Mouse (Mus musculus) splenic B cell, adult 2 months (primary cell): ENCODE measurements at regions not wholly inside any gene's neighbourhood (a gene's known extent, or its start where the extent isn't known, plus 50 kb on each side); places are given as distances from the start of the nearest gene placed in this dataset.
"Not testable (repeated sequence)": the region's sequence is repeated elsewhere in the genome, so short reads cannot be mapped to it uniquely, and the experiment has no call there.

Source experiments
- DNase-seq: peaks from one replicate; pipeline ENCODE4 v3.0.0-alpha.2; 2011; ENCODE audit warnings: low read depth, low spot score
- H3K27me3 ChIP-seq: 2 replicates; pipeline ENCODE4 v1.6.1; 2012; ENCODE audit warnings: mild to moderate bottlenecking, low read length, moderate library complexity, mixed read lengths; ENCODE audit not compliant: control insufficient read depth, poor library complexity, insufficient read depth, severe bottlenecking
- H3K36me3 ChIP-seq: 2 replicates; pipeline ENCODE4 v1.6.1; 2012; ENCODE audit warnings: mild to moderate bottlenecking, low read length, moderate library complexity, mixed read lengths; ENCODE audit not compliant: control insufficient read depth, poor library complexity, insufficient read depth, severe bottlenecking

DNA sequence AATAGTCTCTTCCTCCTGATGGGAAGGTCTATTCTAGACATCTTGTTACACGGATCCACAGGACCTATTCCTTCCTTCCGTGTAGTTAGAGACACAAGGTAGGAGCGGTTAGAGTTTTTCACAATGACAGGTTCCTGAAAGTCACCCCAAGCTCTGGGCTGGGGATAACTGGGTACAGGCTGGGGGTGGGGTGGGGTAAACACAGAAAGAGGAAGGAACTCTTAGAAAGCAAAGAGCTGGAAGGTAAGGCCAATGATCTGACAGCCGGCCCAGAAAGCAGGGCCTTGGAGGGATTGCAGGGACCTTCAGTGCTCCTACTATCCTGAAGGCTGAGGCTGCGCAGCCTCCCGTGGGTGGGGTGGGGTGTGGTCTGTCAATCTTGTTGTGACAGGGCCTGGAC is 295.4 kb downstream of the 4933412E24Rik start:
- H3K36me3 ChIP-seq = no peaks in the 10 kb centered on the region
- no peaks in the 10 kb centered on the region for H3K27me3 ChIP-seq
- DNase-seq = peak; percentile 33

DNA sequence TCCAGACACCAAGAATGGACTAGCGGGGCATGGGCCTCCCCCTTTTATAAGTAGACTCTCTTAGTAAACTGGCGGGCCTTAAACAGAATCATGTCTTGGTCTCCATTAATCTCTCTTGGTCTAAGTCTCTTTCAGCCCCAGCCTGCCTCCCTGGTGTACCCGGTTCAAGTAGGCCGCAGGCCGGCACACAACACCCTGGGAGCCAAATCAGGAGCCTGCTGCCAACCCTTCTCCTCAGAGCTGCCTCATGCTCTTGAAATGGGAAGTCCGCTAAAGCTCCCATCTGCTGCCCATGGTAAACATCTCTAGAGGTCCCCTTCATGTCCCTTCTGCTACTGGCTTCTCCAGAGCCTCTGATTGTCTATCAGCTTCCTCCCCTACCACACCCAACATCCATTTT is 296.3 kb downstream of the 4933412E24Rik start:
- H3K36me3 ChIP-seq = no peaks in the 10 kb centered on the region
- H3K27me3 ChIP-seq = no peaks in the 10 kb centered on the region
- DNase-seq = no peak

DNA sequence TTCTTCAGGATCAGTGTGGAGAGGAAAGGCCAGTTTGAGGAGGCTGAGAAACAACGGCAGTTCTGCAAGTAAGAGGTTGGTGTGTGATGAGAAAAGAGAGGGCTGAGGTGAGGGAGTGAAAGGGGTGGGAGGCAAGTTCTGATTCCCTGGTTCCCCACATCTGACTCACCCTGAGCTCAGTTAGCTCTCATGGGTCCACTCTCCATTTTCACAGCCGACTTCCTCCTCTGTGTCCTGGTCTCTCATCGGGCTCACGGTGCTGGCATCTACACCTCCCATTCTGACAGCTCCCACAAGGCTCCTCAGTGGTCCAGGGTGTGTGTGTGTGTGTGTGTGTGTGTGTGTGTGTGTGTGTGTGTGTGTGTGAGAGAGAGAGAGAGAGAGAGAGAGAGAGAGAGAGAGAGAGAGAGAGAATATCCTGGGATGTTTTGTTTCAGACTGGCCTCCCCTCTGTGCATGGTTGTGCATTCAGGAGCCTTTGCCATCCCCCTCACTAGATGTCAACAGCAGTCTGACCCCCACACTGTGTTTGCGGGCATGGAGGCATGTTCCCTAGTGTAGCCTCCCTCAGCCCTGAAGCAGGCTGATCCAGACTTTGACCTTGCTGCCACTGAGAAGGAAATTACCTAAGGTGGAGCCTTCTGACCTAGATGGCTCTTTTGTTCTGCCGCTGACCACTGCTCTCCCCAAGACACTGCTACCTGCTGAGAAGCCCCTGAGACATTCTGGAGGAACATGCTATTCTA is 296.9 kb downstream of the 4933412E24Rik start:
- H3K27me3 ChIP-seq, H3K36me3 ChIP-seq, DNase-seq: not testable (repeated sequence)

DNA sequence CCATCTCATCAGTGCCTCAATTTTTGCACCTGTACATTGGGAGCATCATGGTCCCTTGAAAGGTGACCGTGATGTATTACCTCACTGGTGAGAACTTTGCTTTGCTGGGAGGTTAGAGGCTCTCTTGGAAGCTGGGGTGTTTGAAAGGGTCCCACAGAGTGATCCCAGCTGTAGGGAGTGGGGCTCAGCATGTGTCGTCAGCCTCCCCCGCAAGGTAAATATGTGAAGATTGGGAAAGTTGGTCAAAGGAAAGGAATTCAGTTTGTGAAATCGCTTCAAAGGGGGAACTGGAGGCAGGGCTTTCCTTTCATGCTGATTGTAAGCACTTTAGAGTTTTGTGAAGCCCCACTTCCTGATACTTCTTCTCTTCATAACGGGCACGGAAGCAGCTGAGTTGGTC is 299.5 kb downstream of the 4933412E24Rik start:
- no peaks in the 10 kb centered on the region for H3K27me3 ChIP-seq
- no peak for DNase-seq
- H3K36me3 ChIP-seq = no peaks in the 10 kb centered on the region; the same call in 1 of the 2 replicates

DNA sequence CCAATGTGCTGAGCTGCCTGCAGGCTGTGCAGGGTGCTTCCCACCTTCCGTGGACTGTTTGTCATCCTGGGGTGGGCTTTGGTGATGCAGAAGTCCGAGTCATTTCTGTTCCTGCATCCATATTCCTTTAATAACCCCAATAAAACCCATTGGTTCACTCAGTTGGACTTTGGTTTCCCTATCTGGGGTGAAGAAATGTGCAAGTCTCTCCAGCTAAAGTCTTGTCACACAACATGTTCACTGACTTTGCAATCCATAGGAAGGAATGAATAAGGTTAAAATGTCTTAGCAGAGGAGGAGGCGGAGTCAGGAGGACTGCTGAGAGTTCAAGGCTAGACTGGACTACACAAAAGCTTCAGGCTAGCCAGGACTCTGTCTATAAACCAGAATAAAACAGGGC is 300.5 kb downstream of the 4933412E24Rik start:
- no peaks in the 10 kb centered on the region for H3K27me3 ChIP-seq
- no peaks in the 10 kb centered on the region; the same call in 1 of the 2 replicates for H3K36me3 ChIP-seq
- no peak for DNase-seq

DNA sequence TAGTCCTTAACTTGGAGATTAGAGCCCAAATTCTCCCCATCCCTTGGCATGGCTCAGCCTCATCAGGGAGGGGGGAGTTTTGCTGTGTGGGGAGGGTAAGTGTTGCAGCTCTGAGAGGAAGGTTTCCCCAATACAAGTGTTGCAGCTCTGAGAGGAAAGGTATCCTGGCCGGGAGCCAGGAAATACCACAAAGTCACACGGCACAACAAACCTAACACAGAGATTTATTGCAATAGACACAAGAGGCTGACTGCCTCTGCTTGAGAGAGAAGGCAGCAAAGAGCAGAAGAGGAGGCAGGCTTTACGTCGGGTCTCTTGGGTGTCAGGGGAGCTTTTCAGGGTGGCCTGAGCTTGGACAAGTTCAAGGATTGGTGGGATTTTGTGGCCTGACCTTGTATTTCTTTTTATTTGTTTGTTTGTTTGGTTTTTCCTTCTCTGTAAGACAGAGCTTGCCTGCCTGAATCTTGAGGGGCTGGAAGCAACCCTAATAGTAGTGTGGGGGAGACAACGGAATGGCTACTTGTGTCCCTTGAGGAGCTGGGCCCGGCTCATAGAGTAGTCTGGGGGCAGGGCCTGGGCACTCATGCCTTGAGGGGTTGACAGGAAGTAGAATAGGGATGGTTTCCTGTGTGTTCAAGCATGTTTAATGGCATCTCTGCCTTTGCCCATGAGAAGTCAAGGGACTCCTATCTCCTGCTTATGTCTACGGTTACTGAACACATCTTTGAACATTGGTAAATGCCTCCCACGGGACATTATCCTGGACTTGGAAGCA is 302.3 kb downstream of the 4933412E24Rik start:
- H3K27me3 ChIP-seq = no peaks in the 10 kb centered on the region
- DNase-seq = peak; percentile 30
- H3K36me3 ChIP-seq = no peaks in the 10 kb centered on the region; the same call in 1 of the 2 replicates

DNA sequence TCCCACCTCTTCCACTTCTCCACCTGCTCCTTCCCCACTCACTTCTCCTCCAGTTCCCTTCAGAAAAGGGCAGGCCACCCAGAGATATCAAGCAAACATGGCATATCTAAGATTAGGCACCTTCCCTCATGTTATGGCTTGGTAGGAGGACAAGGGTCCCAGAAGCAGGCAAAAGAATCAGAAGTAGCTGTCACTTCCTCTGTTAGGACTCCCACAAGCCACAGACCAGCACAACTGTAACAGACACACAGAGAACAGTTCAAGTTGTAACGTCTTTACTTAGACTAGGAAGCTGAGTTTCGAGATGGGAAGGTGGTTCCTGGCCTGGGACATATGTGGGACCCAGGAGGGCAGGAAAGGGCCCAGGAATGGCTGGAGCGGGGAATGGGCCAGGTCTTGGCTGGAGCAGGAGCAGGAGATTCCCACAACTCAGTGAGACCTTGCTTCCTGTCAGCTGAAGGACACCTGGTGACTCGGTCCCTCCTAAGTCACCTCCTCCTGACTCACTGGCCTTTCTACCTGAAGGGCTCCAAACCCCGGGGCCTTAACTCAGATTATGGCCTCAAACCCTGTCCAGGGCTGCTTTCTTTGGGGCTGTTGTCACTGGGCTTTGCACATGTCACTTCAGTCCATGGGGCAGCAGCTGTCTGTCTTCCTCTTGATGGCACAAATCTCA is 304.2 kb downstream of the 4933412E24Rik start:
- DNase-seq = no peak
- Histone ChIP-seq H3K27me3 (no peaks in the 10 kb centered on the region), H3K36me3 (no peaks in the 10 kb centered on the region; the same call in 1 of the 2 replicates)

DNA sequence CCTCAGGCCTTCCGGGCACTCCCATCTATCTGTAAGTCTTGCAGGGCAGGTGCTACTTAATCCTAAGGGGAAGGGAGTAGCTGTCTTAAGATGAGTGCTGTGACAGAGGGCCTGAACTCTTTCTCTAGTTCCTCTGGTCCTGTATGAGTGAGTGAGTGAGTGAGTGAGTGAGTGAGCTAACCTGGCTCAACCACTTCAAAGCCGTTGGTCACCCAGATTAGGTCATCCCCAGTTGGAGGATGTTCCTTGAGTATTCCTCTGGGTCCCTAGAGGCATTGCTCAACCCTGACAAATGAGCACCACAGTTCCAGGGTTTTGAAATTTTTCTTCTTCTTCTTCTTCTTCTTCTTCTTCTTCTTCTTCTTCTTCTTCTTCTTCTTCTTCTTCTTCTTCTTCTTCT is 306.5 kb downstream of the 4933412E24Rik start:
- Histone ChIP-seq H3K36me3 (no peaks in the 10 kb centered on the region; the same call in 1 of the 2 replicates), H3K27me3 (no peaks in the 10 kb centered on the region)
- DNase-seq = no peak

DNA sequence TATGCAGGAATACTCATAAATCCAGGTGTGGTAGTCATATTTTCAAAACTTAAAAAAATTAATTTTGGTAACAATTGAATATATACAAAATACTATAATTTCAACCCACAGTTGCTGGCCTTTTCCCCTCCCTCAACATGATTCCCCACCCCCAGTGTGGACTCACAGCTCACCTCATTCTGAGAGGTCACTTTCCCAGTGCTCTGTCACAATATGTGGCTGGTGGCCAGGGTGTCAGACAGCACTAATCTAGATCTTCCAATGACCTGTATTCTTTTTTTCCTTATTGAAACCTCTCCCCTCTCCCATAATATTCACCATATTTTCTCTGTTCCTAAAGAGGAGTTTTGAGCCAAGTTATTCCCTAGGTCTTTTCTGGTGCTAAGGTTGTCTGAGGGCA is 308.0 kb downstream of the 4933412E24Rik start:
- Histone ChIP-seq H3K27me3 (no peaks in the 10 kb centered on the region), H3K36me3 (no peaks in the 10 kb centered on the region; the same call in 1 of the 2 replicates)
- DNase-seq = no peak

DNA sequence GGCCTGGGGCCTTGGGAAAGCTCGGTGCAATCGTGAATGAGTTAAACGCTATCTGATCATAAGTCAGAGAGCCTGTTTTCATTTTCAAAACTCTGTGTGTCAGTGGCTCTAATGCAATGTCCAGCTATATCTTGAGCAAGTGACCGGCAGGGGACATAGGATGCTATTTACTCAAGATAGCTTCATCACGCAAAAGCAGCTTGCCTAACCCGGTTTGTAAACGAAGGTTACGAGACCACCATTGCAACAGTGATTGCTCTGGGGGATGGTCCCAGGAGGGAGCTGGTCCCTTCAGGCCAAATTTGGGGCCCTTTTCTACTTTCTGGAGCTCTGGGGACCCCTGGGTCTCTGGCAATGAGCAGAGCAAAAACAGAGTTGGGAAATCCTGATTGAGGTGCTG is 309.3 kb downstream of the 4933412E24Rik start:
- Histone ChIP-seq H3K36me3 (no peaks in the 10 kb centered on the region), H3K27me3 (no peaks in the 10 kb centered on the region)
- no peak for DNase-seq
